Mouse (Mus musculus) gastrocnemius, postnatal 14 days (tissue): Measurements from ENCODE around the gene 2310039H08Rik. TPM values are rescaled to one million over a fixed set of nuclear protein-coding genes. Genes with fewer than 3 reads are reported as not detected.
A peak's percentile ranks its signal among the peaks of the same experiment; 100 is the strongest.

ENCODE experiments used
- DNase-seq: peaks from one replicate; pipeline ENCODE4 v3.0.0; 2021; ENCODE audit warnings: mixed read lengths
- intact Hi-C: fragments of 180-260 bp; cut with DNase I; formaldehyde crosslinking; loops from one replicate; pipeline ENCODE4 v1.15.1; 2025; ENCODE audit warnings: low total_unique reads
- long read RNA-seq, 2 experiments: library from polyadenylated mRNA; stranded (forward); transcript quantifications; one replicate each; pipeline ENCODE4 v2.0.0; 2021
- total RNA-seq, 2 experiments: library from RNA; stranded (reverse); gene quantifications; 2 replicates each; pipeline ENCODE4 v1.2.3; 2021

The 2310039H08Rik gene
- 10 to 100 TPM; 37.8 to 40.2 TPM for total RNA-seq
- long read RNA-seq, experiment 1, transcript 2310039H08Rik-201 (1 exons, 762 nt), result major isoform, 59 of 59 reads
- long read RNA-seq, experiment 1, partial matches to known transcripts, result 0 of 59 reads
- long read RNA-seq, experiment 1, other reads (novel, unspliced or antisense), result 0 of 59 reads
- long read RNA-seq, experiment 2, transcript 2310039H08Rik-201 (1 exons, 762 nt), result major isoform, 41 of 41 reads
- long read RNA-seq, experiment 2, partial matches to known transcripts, result 0 of 41 reads
- long read RNA-seq, experiment 2, other reads (novel, unspliced or antisense), result 0 of 41 reads

- intact Hi-C loops, result no loop called here
- DNase-seq, result peak; percentile 84
Measured at GRCm38 (mm10) chr17:46772404-46773277, at the start of gene 2310039H08Rik. TSS of gene 2310039H08Rik (plus strand) at chr17:46772635.

- DNase-seq, result no peak
- intact Hi-C loops, result loop anchor here (5.0 kb wide), 1 partner anchor 197 kb away; no protein-coding TSS in a partner anchor
Measured at GRCm38 (mm10) chr17:46724477-46725084, 47.9 kb upstream of the 2310039H08Rik start.

- intact Hi-C loops, result loop anchor here (5.0 kb wide), 1 partner anchor 198 kb away; no protein-coding TSS in a partner anchor
- peak; percentile 41 for DNase-seq
Measured at GRCm38 (mm10) chr17:46725273-46725672, 47.2 kb upstream of the 2310039H08Rik start.

- intact Hi-C loops, result loop anchor here (5.0 kb wide), 1 partner anchor 199 kb away; no protein-coding TSS in a partner anchor
- DNase-seq, result no peak
Measured at GRCm38 (mm10) chr17:46725731-46726645, 46.4 kb upstream of the 2310039H08Rik start.

GRCm38 (mm10) chr17:46727271-46727670, 45.2 kb upstream of the 2310039H08Rik start:
- DNase-seq, result no peak
- intact Hi-C loops, result loop anchor here (5.0 kb wide), 1 partner anchor 200 kb away; no protein-coding TSS in a partner anchor

- intact Hi-C loops, result loop anchor here (5.0 kb wide), 1 partner anchor 201 kb away; no protein-coding TSS in a partner anchor
Measured at GRCm38 (mm10) chr17:46728021-46728420, 44.4 kb upstream of the 2310039H08Rik start.

GRCm38 (mm10) chr17:46728496-46728895, 43.9 kb upstream of the 2310039H08Rik start:
- DNase-seq, result no peak
- intact Hi-C loops, result loop anchor here (5.0 kb wide), 1 partner anchor 201 kb away; no protein-coding TSS in a partner anchor

More at GRCm38 (mm10) chr17:46728021-46728420, 44.4 kb upstream of the 2310039H08Rik start:
- DNase-seq, result no peak

- DNase-seq, result no peak
- intact Hi-C loops, result loop anchor here (5.0 kb wide), 1 partner anchor 202 kb away; no protein-coding TSS in a partner anchor
Measured at GRCm38 (mm10) chr17:46728904-46729318, 43.5 kb upstream of the 2310039H08Rik start, which contains the start of gene Gnmt. TSS of gene Gnmt (minus strand) at chr17:46729168.

GRCm38 (mm10) chr17:46734055-46734454, 38.4 kb upstream of the 2310039H08Rik start:
- intact Hi-C loops, result no loop called here
- no peak for DNase-seq

GRCm38 (mm10) chr17:46735287-46735686, 37.1 kb upstream of the 2310039H08Rik start:
- intact Hi-C loops, result no loop called here
- DNase-seq, result no peak

- intact Hi-C loops, result no loop called here
- no peak for DNase-seq
Measured at GRCm38 (mm10) chr17:46736160-46736559, 36.3 kb upstream of the 2310039H08Rik start.

- intact Hi-C loops, result no loop called here
- DNase-seq, result no peak
Measured at GRCm38 (mm10) chr17:46741305-46741704, 31.1 kb upstream of the 2310039H08Rik start.

- DNase-seq, result no peak
- intact Hi-C loops, result no loop called here
Measured at GRCm38 (mm10) chr17:46742986-46743385, 29.4 kb upstream of the 2310039H08Rik start.

- no peak for DNase-seq
Measured at GRCm38 (mm10) chr17:46745506-46745905, 26.9 kb upstream of the 2310039H08Rik start.

GRCm38 (mm10) chr17:46747234-46747633, 25.2 kb upstream of the 2310039H08Rik start:
- intact Hi-C loops, result no loop called here
- DNase-seq, result no peak

More at GRCm38 (mm10) chr17:46745506-46745905, 26.9 kb upstream of the 2310039H08Rik start:
- intact Hi-C loops, result no loop called here

GRCm38 (mm10) chr17:46747806-46748205, 24.6 kb upstream of the 2310039H08Rik start:
- intact Hi-C loops, result no loop called here
- no peak for DNase-seq

- DNase-seq, result no peak
- intact Hi-C loops, result no loop called here
Measured at GRCm38 (mm10) chr17:46749282-46749681, 23.2 kb upstream of the 2310039H08Rik start.

GRCm38 (mm10) chr17:46750580-46750979, 21.9 kb upstream of the 2310039H08Rik start:
- DNase-seq, result no peak
- intact Hi-C loops, result no loop called here
